Mouse (Mus musculus) CH12.LX (cell line): ENCODE data around the gene BC003965.

Experiments used
- BHLHE40 ChIP-seq: IDR thresholded peaks from 2 replicates; pipeline ENCODE4 v1.6.1; 2011; ENCODE audit warnings: mild to moderate bottlenecking, low read depth, low read length, improper control_type of control experiment
- MAX ChIP-seq: IDR thresholded peaks from 2 replicates; pipeline ENCODE4 v1.6.1; 2011; ENCODE audit warnings: low read length, improper control_type of control experiment
- POLR2A ChIP-seq: IDR thresholded peaks from 2 replicates; pipeline ENCODE4 v1.6.1; 2011; ENCODE audit warnings: low read depth, mild to moderate bottlenecking, improper control_type of control experiment, low read length
- POLR2AphosphoS2 ChIP-seq: IDR thresholded peaks from 2 replicates; pipeline ENCODE4 v1.6.1; 2011; ENCODE audit warnings: low read depth, low read length, improper control_type of control experiment
- RAD21 ChIP-seq: IDR thresholded peaks from 2 replicates; pipeline ENCODE4 v1.6.1; 2011; ENCODE audit warnings: low read depth, mild to moderate bottlenecking, low read length, improper control_type of control experiment, moderate library complexity
- TBP ChIP-seq: conservative IDR thresholded peaks from 2 replicates; pipeline ENCODE4 v1.6.1; 2011; ENCODE audit warnings: low read depth, low read length, improper control_type of control experiment

- TF ChIP-seq MAX, result no peak
- no peak for TF ChIP-seq TBP
- TF ChIP-seq BHLHE40, result no peak
- TF ChIP-seq POLR2A, result no peak
- TF ChIP-seq RAD21, result no peak
- TF ChIP-seq POLR2AphosphoS2, result no peak
Observed at GRCm38 (mm10) chr17:25225659-25226058, 41.3 kb downstream of the BC003965 start.
